Mouse (Mus musculus): ENCODE measurements at regions not wholly inside any gene's neighbourhood (a gene's known extent, or its start where the extent isn't known, plus 50 kb on each side); places are given as distances from the start of the nearest gene placed in this dataset.

- no peaks in the 10 kb centered on the region for H3K4me1 ChIP-seq
- no peak overlapping the region for H3K4me2 ChIP-seq (replicated peaks)
- H3K36me3 ChIP-seq = no peaks in the 10 kb centered on the region
- H3K27me3 ChIP-seq = no peaks in the 10 kb centered on the region
- WGBS = 79% methylated on average over 1 of the region's 1 CpGs
- H3K9ac ChIP-seq = no peak overlapping the region
- no peaks in the 10 kb centered on the region for H3K9me3 ChIP-seq (replicated peaks)
- no peak overlapping the region for H3K4me3 ChIP-seq (replicated peaks)
- no peak overlapping the region for H3K27ac ChIP-seq (replicated peaks)
- ATAC-seq (ENCODE audit: insufficient number of reproducible peaks, low FRiP score, low TSS enrichment, low read depth) = no peak
Observed at GRCm38 (mm10) chr12:50970759-50971122, 321.8 kb upstream of the Prkd1 start.

- no peaks in the 10 kb centered on the region for H3K4me1 ChIP-seq
- H3K36me3 ChIP-seq = no peaks in the 10 kb centered on the region
- no peaks in the 10 kb centered on the region for H3K27me3 ChIP-seq
- H3K9ac ChIP-seq = no peak overlapping the region
- ATAC-seq (ENCODE audit: insufficient number of reproducible peaks, low FRiP score, low TSS enrichment, low read depth) = no peak
- 70% methylated on average over 4 of the region's 4 CpGs for WGBS
- H3K4me2 ChIP-seq (replicated peaks) = no peak overlapping the region
- no peaks in the 10 kb centered on the region for H3K9me3 ChIP-seq (replicated peaks)
- no peak overlapping the region for H3K27ac ChIP-seq (replicated peaks)
- no peak overlapping the region for H3K4me3 ChIP-seq (replicated peaks)
Observed at GRCm38 (mm10) chr12:50969887-50970758, 321.2 kb upstream of the Prkd1 start.

- no peak overlapping the region for H3K4me2 ChIP-seq (replicated peaks)
- H3K36me3 ChIP-seq = no peaks in the 10 kb centered on the region
- no peaks in the 10 kb centered on the region for H3K27me3 ChIP-seq
- H3K27ac ChIP-seq (replicated peaks) = no peak overlapping the region
- 43% methylated on average over 3 of the region's 3 CpGs for WGBS
- no peak overlapping the region for H3K9ac ChIP-seq
- H3K4me3 ChIP-seq (replicated peaks) = no peak overlapping the region
- no peaks in the 10 kb centered on the region for H3K9me3 ChIP-seq (replicated peaks)
- no peak for ATAC-seq (ENCODE audit: insufficient number of reproducible peaks, low FRiP score, low TSS enrichment, low read depth)
- H3K4me1 ChIP-seq = no peaks in the 10 kb centered on the region
Observed at GRCm38 (mm10) chr12:50969402-50969801, 320.5 kb upstream of the Prkd1 start.

- Histone ChIP-seq H3K36me3 (no peaks in the 10 kb centered on the region), H3K4me1 (no peaks in the 10 kb centered on the region), H3K27ac (replicated peaks) (no peak overlapping the region), H3K9me3 (replicated peaks) (no peaks in the 10 kb centered on the region), H3K27me3 (no peaks in the 10 kb centered on the region), H3K4me3 (replicated peaks) (no peak overlapping the region), H3K9ac (no peak overlapping the region), H3K4me2 (replicated peaks) (no peak overlapping the region)
- no peak; the same call in 1 of the 2 replicates for ATAC-seq (ENCODE audit: insufficient number of reproducible peaks, low FRiP score, low TSS enrichment, low read depth)
- WGBS = 52% methylated on average over 5 of the region's 5 CpGs
Observed at GRCm38 (mm10) chr12:50967168-50967810, 318.4 kb upstream of the Prkd1 start.

DNA sequence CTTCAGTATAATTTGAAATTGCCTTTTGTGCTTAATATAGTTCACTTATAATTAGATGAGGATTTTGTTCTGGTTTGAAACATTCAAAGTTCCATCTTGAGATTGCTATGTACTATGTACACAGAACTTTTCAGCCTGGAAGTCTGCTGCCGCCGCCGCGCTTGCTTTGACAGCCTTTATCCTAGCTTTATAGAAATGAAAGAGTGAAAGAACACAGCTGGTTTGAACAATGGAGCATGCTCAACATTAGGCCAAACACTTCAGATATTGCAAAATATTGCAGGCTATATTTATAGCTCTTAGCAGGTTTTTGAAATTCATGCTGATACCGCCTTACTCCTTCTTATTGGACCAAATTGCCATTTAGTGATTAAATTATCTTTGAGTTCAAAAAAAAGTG, 305.1 kb upstream of the Prkd1 start:
- WGBS = 86% methylated on average over 5 of the region's 5 CpGs
- no peak for ATAC-seq (ENCODE audit: insufficient number of reproducible peaks, low FRiP score, low TSS enrichment, low read depth)
- Histone ChIP-seq H3K9ac (no peak overlapping the region), H3K4me3 (replicated peaks) (no peak overlapping the region), H3K9me3 (replicated peaks) (no peaks in the 10 kb centered on the region), H3K4me2 (replicated peaks) (no peak overlapping the region), H3K27me3 (no peaks in the 10 kb centered on the region), H3K4me1 (no peaks in the 10 kb centered on the region), H3K27ac (replicated peaks) (no peak overlapping the region), H3K36me3 (no peaks in the 10 kb centered on the region)

GRCm38 (mm10) chr12:50947035-50947434, 298.1 kb upstream of the Prkd1 start:
- H3K36me3 ChIP-seq = no peaks in the 10 kb centered on the region
- ATAC-seq (ENCODE audit: insufficient number of reproducible peaks, low FRiP score, low TSS enrichment, low read depth) = no peak
- no peak overlapping the region for H3K27ac ChIP-seq (replicated peaks)
- H3K4me1 ChIP-seq = no peaks in the 10 kb centered on the region
- H3K4me3 ChIP-seq (replicated peaks) = no peak overlapping the region
- WGBS = 73% methylated on average over 2 of the region's 2 CpGs
- no peak overlapping the region for H3K4me2 ChIP-seq (replicated peaks)
- no peak overlapping the region for H3K9ac ChIP-seq
- H3K9me3 ChIP-seq (replicated peaks) = no peaks in the 10 kb centered on the region
- 0 out of 2 replicates have a peak, but pooled peaks cover 4% of the 10 kb centered on the region for H3K27me3 ChIP-seq

DNA sequence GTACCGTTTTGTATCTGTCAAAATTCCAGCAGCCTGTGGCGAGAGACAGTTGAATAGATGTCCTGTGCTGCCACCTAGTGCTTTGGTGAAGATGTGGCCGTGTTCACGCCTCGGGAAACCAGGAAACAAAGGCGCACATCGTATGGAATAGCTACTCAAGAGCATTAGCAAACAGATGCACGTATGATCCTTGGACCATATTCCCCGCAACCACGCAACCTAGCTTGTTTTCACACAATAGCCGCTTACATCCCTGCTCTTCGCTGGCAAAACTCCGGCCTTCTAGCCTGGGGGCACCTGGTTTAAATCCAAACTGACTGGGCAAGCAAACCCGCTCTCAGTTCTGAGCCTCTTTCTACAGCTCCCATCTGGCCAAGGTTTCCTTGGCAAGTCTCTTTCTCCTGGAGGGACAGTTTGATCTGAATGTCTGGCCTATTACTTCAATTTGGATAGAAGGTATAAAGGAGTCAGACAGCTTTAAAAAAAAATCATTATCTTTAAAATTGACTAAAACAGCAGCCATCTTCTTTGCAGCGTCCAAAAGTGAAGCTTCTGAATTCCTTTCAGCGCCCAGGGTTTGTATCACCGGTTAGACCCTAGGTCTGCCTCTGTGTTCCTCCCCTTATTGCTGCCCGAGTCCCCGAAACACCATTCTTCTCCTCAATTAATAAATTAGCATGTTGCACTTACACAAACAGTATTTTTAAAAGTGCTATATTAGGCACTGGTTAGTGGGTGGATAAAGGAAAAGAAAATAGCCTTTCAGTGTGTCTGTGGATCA, 295.0 kb upstream of the Prkd1 start:
- H3K4me1 ChIP-seq = no peaks in the 10 kb centered on the region
- H3K27ac ChIP-seq (replicated peaks) = no peak overlapping the region
- no peaks in the 10 kb centered on the region for H3K9me3 ChIP-seq (replicated peaks)
- no peak for ATAC-seq (ENCODE audit: insufficient number of reproducible peaks, low FRiP score, low TSS enrichment, low read depth)
- H3K27me3 ChIP-seq = 0 out of 2 replicates have a peak, but pooled peaks cover 4% of the 10 kb centered on the region
- H3K9ac ChIP-seq = no peak overlapping the region
- peak overlapping the region; percentile 33 for H3K4me3 ChIP-seq (replicated peaks)
- H3K4me2 ChIP-seq (replicated peaks) = peak overlapping the region; percentile 53
- H3K36me3 ChIP-seq = no peaks in the 10 kb centered on the region
- WGBS = 18% methylated on average over 19 of the region's 19 CpGs

DNA sequence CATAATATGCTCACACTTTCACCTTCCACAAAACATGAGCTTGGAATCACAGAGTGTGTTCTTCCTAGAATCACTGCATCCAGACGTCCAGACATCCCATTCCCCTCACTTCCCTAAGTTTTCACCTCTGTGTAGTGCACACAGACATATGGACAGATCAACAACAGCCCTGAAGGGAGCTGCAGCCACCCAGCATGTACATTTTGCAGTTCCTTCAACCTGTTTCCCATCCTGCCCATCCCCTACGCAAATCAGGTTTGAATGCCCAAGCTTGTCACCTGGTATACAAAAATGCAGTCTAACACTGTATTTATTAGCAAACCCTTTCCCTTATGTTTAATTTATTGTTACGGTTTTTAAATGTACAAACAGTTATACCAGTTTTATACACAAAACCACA, 294.4 kb upstream of the Prkd1 start:
- Histone ChIP-seq H3K27ac (replicated peaks) (no peak overlapping the region), H3K27me3 (0 out of 2 replicates have a peak, but pooled peaks cover 4% of the 10 kb centered on the region), H3K4me3 (replicated peaks) (no peak overlapping the region), H3K9ac (no peak overlapping the region), H3K4me1 (no peaks in the 10 kb centered on the region), H3K4me2 (replicated peaks) (no peak overlapping the region), H3K9me3 (replicated peaks) (no peaks in the 10 kb centered on the region), H3K36me3 (no peaks in the 10 kb centered on the region)
- no peak for ATAC-seq (ENCODE audit: insufficient number of reproducible peaks, low FRiP score, low TSS enrichment, low read depth)
- WGBS = 46% methylated on average over 3 of the region's 3 CpGs

- no peaks in the 10 kb centered on the region for H3K27me3 ChIP-seq
- H3K4me1 ChIP-seq = no peaks in the 10 kb centered on the region
- 78% methylated on average over 5 of the region's 5 CpGs for WGBS
- H3K36me3 ChIP-seq = no peaks in the 10 kb centered on the region
- ATAC-seq (ENCODE audit: insufficient number of reproducible peaks, low FRiP score, low TSS enrichment, low read depth) = no peak
- H3K4me2 ChIP-seq (replicated peaks) = no peak overlapping the region
- H3K4me3 ChIP-seq (replicated peaks) = no peak overlapping the region
- no peaks in the 10 kb centered on the region for H3K9me3 ChIP-seq (replicated peaks)
- no peak overlapping the region for H3K9ac ChIP-seq
- H3K27ac ChIP-seq (replicated peaks) = no peak overlapping the region
Observed at GRCm38 (mm10) chr12:50935516-50935915, 286.6 kb upstream of the Prkd1 start.

- no peak for ATAC-seq (ENCODE audit: insufficient number of reproducible peaks, low FRiP score, low TSS enrichment, low read depth)
- Histone ChIP-seq H3K4me3 (replicated peaks) (no peak overlapping the region), H3K27me3 (no peaks in the 10 kb centered on the region), H3K27ac (replicated peaks) (no peak overlapping the region), H3K9ac (no peak overlapping the region), H3K4me2 (replicated peaks) (no peak overlapping the region), H3K9me3 (replicated peaks) (no peaks in the 10 kb centered on the region), H3K4me1 (no peaks in the 10 kb centered on the region), H3K36me3 (no peaks in the 10 kb centered on the region)
- WGBS = 91% methylated on average over 3 of the region's 3 CpGs
Observed at GRCm38 (mm10) chr12:50932496-50932895, 283.6 kb upstream of the Prkd1 start.

DNA sequence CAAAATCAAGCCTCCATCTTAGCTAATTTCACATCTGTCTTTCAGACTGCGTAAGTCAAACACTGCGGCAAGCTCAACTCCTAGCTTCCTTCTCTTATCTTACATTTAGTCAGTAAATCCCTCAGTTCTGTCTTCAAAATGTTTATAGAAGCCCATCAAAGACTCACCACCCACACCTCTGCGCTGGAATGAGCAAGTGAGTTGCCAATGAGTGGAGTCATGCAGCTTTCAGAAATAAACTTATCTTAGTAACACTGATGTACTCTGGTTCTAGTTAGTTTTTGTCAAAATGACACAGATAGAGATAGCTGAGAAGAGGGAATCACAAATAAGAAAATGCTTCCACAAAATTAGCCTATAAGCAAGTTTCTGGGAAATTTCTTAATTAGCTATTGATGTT, 280.7 kb upstream of the Prkd1 start:
- H3K4me3 ChIP-seq (replicated peaks) = no peak overlapping the region
- no peaks in the 10 kb centered on the region for H3K9me3 ChIP-seq (replicated peaks)
- ATAC-seq (ENCODE audit: insufficient number of reproducible peaks, low FRiP score, low TSS enrichment, low read depth) = no peak
- H3K36me3 ChIP-seq = no peaks in the 10 kb centered on the region
- no peaks in the 10 kb centered on the region for H3K27me3 ChIP-seq
- H3K9ac ChIP-seq = no peak overlapping the region
- WGBS = 85% methylated on average over 3 of the region's 3 CpGs
- H3K4me1 ChIP-seq = no peaks in the 10 kb centered on the region
- no peak overlapping the region for H3K4me2 ChIP-seq (replicated peaks)
- H3K27ac ChIP-seq (replicated peaks) = no peak overlapping the region

All from embryonic facial prominence, embryonic 15.5 days (tissue).